Mouse (Mus musculus) embryonic fibroblast, embryonic 13.5 days (primary cell): Measurements from ENCODE around the gene Blnk. TPM values are rescaled to one million over a fixed set of nuclear protein-coding genes. Genes with fewer than 3 reads are reported as not detected.

Source experiments
- H3K27ac ChIP-seq: 2 replicates; pipeline ENCODE4 v1.5.1; 2012; ENCODE audit warnings: low read length, control low read depth, inconsistent platforms; ENCODE audit not compliant: insufficient read depth
- H3K4me1 ChIP-seq: 2 replicates; pipeline ENCODE4 v1.6.1; 2011; ENCODE audit warnings: low read length; ENCODE audit not compliant: control insufficient read depth, insufficient read depth
- H3K4me3 ChIP-seq: 2 replicates; pipeline ENCODE4 v1.5.1; 2011; ENCODE audit warnings: mild to moderate bottlenecking, control low read depth, low read length; ENCODE audit not compliant: insufficient read depth
- CTCF ChIP-seq: IDR thresholded peaks from 2 replicates; pipeline ENCODE4 v1.5.1; 2011; ENCODE audit warnings: mild to moderate bottlenecking, control low read depth, low read length, moderate library complexity, borderline replicate concordance; ENCODE audit not compliant: insufficient read depth
- POLR2A ChIP-seq: IDR thresholded peaks from 2 replicates; pipeline ENCODE4 v1.6.1; 2011; ENCODE audit warnings: low read depth, mild to moderate bottlenecking, control low read depth, low read length, moderate library complexity
- polyA plus RNA-seq: library from polyadenylated mRNA; stranded (reverse); fragments of >200 nt; gene quantifications from 2 replicates; pipeline ENCODE4 v1.2.4, GENCODE M21; 2011; ENCODE audit warnings: low read depth; ENCODE audit not compliant: missing spikeins, insufficient read length

The Blnk gene
- polyA plus RNA-seq, 1 experiment, result 0.44 TPM

- Histone ChIP-seq H3K4me3 (no peak overlapping the region), H3K27ac (no peak overlapping the region), H3K4me1 (no peaks in the 10 kb centered on the region)
- no peak for TF ChIP-seq CTCF
- no peak for TF ChIP-seq POLR2A
Observed at GRCm38 (mm10) chr19:40936038-40936437, 58.3 kb downstream of the Blnk start.

GRCm38 (mm10) chr19:40935376-40935775 lies 59.0 kb downstream of the Blnk start:
- Histone ChIP-seq H3K4me3 (no peak overlapping the region), H3K27ac (no peak overlapping the region), H3K4me1 (no peaks in the 10 kb centered on the region)
- TF ChIP-seq POLR2A (no peak), CTCF (no peak)

- Histone ChIP-seq H3K4me1 (no peaks in the 10 kb centered on the region), H3K4me3 (no peak overlapping the region), H3K27ac (no peak overlapping the region)
- TF ChIP-seq CTCF (no peak), POLR2A (no peak)
Observed at GRCm38 (mm10) chr19:40931581-40932369, 62.6 kb downstream of the Blnk start.

- TF ChIP-seq CTCF (no peak), POLR2A (no peak)
- H3K4me1 ChIP-seq, result no peaks in the 10 kb centered on the region
- H3K27ac ChIP-seq, result 0 out of 2 replicates have a peak overlapping the region, but pooled peaks have one; percentile 66
- H3K4me3 ChIP-seq, result peak overlapping the region; percentile 82
Observed at GRCm38 (mm10) chr19:40895393-40895703, 99.0 kb downstream of the Blnk start.

- peak within 1 kb of the TSS; percentile 82 for H3K4me3 ChIP-seq
- H3K27ac ChIP-seq, result peak within 1 kb of the TSS; percentile 66
- TF ChIP-seq CTCF (no peak), POLR2A (peak; percentile 59)
- H3K4me1 ChIP-seq, result no peaks in the 10 kb centered on the region
Observed at GRCm38 (mm10) chr19:40894519-40895392, 99.6 kb downstream of the Blnk start, which contains the start of gene Zfp518a. Gene Zfp518a, plus strand, starts transcription at chr19:40894705.

GRCm38 (mm10) chr19:40894071-40894506 lies 100.2 kb downstream of the Blnk start:
- Histone ChIP-seq H3K4me3 (peak overlapping the region; percentile 82), H3K4me1 (no peaks in the 10 kb centered on the region), H3K27ac (no peak overlapping the region)
- TF ChIP-seq CTCF, result no peak
- no peak for TF ChIP-seq POLR2A

- H3K4me1 ChIP-seq, result no peaks in the 10 kb centered on the region
- no peak overlapping the region for H3K27ac ChIP-seq
- no peak for TF ChIP-seq POLR2A
- TF ChIP-seq CTCF, result no peak
- no peak overlapping the region for H3K4me3 ChIP-seq
Observed at GRCm38 (mm10) chr19:40888887-40889286, 105.4 kb downstream of the Blnk start.

GRCm38 (mm10) chr19:40881700-40882099 lies 112.6 kb downstream of the Blnk start:
- no peak overlapping the region for H3K4me3 ChIP-seq
- TF ChIP-seq POLR2A, result no peak
- H3K4me1 ChIP-seq, result no peaks in the 10 kb centered on the region
- no peak overlapping the region for H3K27ac ChIP-seq

Other genes starting within 250 kb of the Blnk start
- gene Cc2d2b, start 245.8 kb downstream of the Blnk start, polyA plus RNA-seq, result not detected in 2 replicates
- gene Ccnj, start 163.3 kb downstream of the Blnk start, polyA plus RNA-seq, result 3.9 and 4.3 TPM in 2 replicates
- 14.8 and 16.6 TPM in 2 replicates for gene Zfp518a, start 99.8 kb downstream of the Blnk start, polyA plus RNA-seq
- not detected in 2 replicates for gene Dntt, start 34.7 kb upstream of the Blnk start, polyA plus RNA-seq
- gene Opalin, start 82.6 kb upstream of the Blnk start, polyA plus RNA-seq, result not detected in 2 replicates
- not detected in 2 replicates for gene Tll2, start 212.3 kb upstream of the Blnk start, polyA plus RNA-seq